Mouse (Mus musculus) left cerebral cortex, postnatal 4 days (tissue): ENCODE measurements around the gene Hhex. TPM values are rescaled to one million over a fixed set of nuclear protein-coding genes. Genes with fewer than 3 reads are reported as not detected.

Source experiments
- DNase-seq: peaks from one replicate; pipeline ENCODE4 v3.0.0-alpha.2; 2022
- intact Hi-C: fragments of 180-260 bp; cut with DNase I; formaldehyde crosslinking; loops from one replicate; pipeline ENCODE4 v1.15.1; 2025
- total RNA-seq, 2 experiments: library from RNA; stranded (reverse); gene quantifications; 2 replicates each; pipeline ENCODE4 v1.2.3; 2021

Hhex gene
- total RNA-seq, 2 experiments from 2014 or later = 1.8 to 2.8 TPM

GRCm38 (mm10) chr19:37448212-37448611, 13.6 kb downstream of the Hhex start:
- intact Hi-C loops = no loop called here
- DNase-seq = no peak

DNA sequence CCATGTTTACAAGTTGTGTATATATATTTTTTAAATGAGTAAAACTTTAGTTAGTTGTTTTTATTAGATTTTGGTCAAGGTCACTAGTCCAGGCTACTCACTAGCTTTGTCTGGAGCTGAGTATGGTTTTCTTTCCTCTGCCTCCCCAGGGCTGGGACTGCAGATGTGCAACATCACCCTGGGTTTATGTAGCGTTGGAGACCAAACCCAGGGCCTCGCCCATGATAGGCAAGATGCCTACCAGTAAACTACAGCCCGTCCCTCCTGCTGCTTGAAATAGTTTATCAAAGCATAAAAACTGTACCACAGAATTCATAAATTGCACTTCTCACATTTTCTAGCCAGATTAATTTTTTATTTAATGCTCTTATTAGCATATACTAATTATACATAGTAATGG, 14.6 kb downstream of the Hhex start:
- no peak for DNase-seq
- intact Hi-C loops = no loop called here

GRCm38 (mm10) chr19:37455528-37455927, 20.9 kb downstream of the Hhex start:
- intact Hi-C loops = no loop called here

DNA sequence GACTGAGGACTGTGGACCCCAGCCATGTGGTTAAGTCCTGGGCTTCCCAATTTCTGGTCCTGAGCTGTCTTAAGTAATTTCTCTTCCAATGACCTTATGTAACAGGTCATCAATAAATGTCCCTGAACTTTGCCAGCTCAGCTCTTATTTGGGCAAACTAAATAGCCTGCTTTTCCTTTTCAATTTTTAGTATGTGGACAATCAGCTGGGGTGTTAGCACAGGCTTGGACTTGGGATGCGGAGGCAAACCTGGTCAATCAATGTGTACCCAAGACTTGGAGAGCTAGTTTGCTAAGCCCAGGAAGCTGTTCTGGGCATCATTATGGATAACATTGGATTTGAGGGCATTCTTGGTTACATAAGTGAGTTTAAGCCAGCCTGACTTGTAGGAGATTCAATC, 21.4 kb downstream of the Hhex start:
- DNase-seq = no peak
- intact Hi-C loops = no loop called here

More at GRCm38 (mm10) chr19:37455528-37455927, 20.9 kb downstream of the Hhex start:
- no peak for DNase-seq

DNA sequence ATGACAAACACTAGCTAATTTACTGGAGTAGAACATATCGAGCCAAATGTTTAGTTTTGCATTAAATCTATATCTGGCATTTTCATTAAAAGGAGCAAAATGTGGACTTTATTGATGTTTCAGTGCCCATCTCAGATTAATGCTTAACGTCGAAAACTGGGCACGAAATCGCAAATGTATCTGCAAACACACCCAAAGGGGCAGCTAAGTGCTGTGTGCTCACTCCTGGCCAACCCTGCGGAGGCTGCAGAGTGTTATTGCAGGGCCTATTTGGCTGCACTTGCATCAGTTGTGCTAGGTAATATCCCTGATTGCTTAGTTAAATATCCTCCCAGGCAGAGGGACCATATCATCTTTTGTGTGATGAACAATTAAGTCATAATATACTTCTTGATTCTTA, 23.4 kb downstream of the Hhex start:
- intact Hi-C loops = no loop called here
- no peak for DNase-seq

DNA sequence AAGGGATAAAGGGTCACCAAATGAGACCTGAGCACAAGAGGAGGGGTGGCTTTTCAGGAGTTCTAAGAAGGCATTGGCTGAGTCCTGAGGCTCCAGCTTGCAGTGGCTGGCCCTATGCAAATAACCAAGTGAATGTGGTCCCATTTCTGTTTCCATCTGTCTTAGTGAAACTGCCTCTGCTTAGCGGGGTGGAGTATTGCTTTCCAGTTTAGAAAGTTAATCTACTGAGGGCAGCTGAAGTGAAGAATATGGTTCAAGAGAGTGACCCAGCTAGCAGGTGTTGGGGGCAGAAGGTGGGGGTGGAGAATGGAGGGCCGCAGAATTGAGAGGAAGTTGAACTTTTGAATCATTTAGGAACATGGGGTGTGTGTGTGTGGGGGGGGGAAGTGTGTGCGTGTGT, 31.8 kb downstream of the Hhex start:
- intact Hi-C loops = no loop called here

GRCm38 (mm10) chr19:37466978-37467377, 32.4 kb downstream of the Hhex start:
- DNase-seq = no peak

More for the DNA sequence above, 31.8 kb downstream of the Hhex start:
- DNase-seq = no peak

DNA sequence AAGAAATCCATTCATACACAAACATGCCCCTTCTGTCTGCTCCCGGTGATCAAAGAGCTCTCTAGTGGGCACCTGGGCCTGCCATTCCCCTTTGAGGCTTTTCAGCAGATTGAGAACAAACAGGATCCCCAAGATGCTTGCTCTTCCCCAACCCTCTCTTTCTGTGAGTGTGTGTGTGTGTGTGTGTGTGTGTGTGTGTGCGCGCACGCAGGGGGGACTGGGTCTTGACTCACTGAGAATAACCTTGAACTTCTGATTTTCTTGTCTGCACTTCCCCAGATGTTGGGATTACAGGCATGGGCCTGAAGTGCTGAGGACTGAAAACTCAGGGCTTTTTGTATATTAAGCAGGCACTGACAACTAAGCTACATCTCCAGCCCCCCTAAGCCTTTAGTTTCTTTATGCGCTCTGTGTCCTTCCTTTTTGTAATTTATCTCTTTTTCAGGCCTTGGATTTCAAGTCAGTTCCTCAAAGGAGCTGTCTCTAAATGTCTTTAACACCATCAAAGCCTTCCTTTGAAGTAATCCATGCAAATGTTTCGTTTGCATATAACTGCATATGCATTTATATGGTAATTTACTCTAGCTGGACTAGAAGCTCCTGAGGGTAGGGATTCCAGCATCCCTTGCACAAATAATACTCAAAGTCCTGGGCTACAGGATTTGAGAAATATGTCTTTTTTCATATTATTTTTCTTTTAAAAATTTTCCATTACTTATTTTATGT, 34.4 kb downstream of the Hhex start:
- intact Hi-C loops = no loop called here
- DNase-seq = no peak

More at GRCm38 (mm10) chr19:37466978-37467377, 32.4 kb downstream of the Hhex start:
- intact Hi-C loops = no loop called here

GRCm38 (mm10) chr19:37471680-37472079, 37.1 kb downstream of the Hhex start:
- DNase-seq = no peak
- intact Hi-C loops = no loop called here

DNA sequence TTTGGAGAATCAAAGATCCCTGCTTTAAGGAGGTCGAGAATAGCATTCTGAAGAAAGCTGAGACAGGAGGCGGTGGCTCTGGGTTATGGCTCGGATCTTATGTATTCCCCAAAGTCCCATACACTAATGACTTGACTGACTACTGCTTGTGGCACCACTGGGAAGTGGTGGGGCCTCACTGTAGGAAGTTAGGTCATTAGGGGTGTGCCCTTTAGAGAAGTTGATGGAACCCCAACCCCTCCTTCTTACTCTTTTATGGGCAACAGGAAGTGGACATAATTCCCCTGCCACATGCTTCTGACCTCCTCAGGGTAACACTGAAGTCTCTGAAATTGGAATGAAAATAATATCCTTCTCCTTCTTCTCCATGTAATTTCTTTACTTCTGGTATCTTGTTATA, 38.0 kb downstream of the Hhex start:
- no peak for DNase-seq
- intact Hi-C loops = no loop called here

GRCm38 (mm10) chr19:37481704-37482103, 47.1 kb downstream of the Hhex start:
- intact Hi-C loops = no loop called here
- DNase-seq = no peak

DNA sequence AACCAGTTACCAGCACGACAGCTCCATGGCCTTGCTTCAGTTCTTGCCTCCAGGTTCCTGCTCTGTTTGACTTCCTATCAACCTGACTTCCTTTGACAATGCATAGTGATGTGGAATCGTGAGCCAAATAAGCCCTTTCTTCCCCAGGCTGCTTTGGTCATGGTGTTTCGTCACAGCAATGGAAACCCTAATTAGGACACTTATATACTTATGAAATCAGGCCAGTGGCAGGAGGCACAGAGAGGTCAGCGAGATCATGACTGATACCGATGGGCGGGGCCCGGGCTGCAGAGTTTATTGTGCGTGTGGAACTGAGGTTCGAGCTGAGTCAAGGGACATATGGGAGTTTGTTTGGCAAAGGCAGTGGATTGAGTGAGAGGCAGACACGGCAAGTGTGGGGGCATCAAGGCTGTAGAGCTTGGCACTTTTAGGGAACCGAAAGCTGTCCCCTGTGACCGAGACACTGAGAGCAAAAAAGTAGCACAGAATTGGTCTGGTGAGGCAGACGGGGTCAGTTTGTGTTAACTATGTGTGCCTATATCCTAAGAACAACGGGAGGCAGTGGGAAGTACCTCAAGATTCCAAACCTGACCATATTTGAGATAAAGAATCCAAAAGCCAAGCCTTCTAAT, 48.1 kb downstream of the Hhex start:
- DNase-seq = no peak
- intact Hi-C loops = no loop called here

DNA sequence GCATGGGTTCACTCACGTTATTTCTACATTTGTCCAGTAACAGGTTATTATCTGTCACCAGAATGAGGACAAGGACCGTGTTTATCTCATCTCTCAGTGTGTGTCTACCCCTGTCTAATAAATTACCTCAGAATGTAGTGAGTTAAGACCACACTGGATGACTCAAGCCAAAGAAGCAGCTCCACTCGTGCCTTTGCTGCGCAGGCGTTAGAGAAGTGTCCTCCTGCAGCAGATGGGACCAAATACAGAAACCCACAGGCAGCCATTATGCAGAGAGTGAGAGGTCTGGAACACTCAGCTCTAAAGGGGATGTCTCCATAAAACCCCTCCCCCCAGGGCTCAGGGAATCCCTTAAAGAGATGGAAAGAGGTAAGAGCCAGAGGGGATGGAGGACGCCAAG, 50.2 kb downstream of the Hhex start:
- DNase-seq = no peak
- intact Hi-C loops = no loop called here

GRCm38 (mm10) chr19:37486801-37487200, 52.2 kb downstream of the Hhex start:
- DNase-seq = no peak
- intact Hi-C loops = no loop called here

GRCm38 (mm10) chr19:37487811-37488475, 53.3 kb downstream of the Hhex start:
- no peak for DNase-seq
- intact Hi-C loops = no loop called here

- intact Hi-C loops = no loop called here
- no peak for DNase-seq
Measured at GRCm38 (mm10) chr19:37488608-37489262, 54.1 kb downstream of the Hhex start.

Other genes with a start within 250 kb of the Hhex start
- gene March5, start 227.3 kb upstream of the Hhex start, total RNA-seq = 100 to 1,000 TPM in 1 of 2 experiments, 10 to 100 TPM in 1; 99.0 to 104 TPM
- 10 to 100 TPM; 36.7 to 38.6 TPM for gene Cpeb3, start 226.2 kb upstream of the Hhex start, total RNA-seq
- 10 to 100 TPM; 43.3 to 48.0 TPM for gene Ide, start 97.0 kb upstream of the Hhex start, total RNA-seq
- gene Kif11, start 58.4 kb upstream of the Hhex start, total RNA-seq = 1 to 10 TPM; 6.9 to 7.0 TPM
- gene Exoc6, start 115.6 kb downstream of the Hhex start, total RNA-seq = 10 to 100 TPM; 54.5 to 55.5 TPM